Mouse (Mus musculus) adrenal gland, postnatal 14 days (tissue): ENCODE results near the gene Ak4. TPM values are rescaled to one million over a fixed set of nuclear protein-coding genes. Genes with fewer than 3 reads are reported as not detected.
A peak's percentile ranks its signal among the peaks of the same experiment; 100 is the strongest.
"Not testable (repeated sequence)": the region's sequence is repeated elsewhere in the genome, so short reads cannot be mapped to it uniquely, and the experiment has no call there.

ENCODE experiments used
- DNase-seq: peaks from one replicate; pipeline ENCODE4 v3.0.0; 2021; ENCODE audit warnings: mixed read lengths
- long read RNA-seq, 2 experiments: library from polyadenylated mRNA; stranded (forward); transcript quantifications; one replicate each; pipeline ENCODE4 v2.0.0; 2021
- total RNA-seq: library from RNA; stranded (reverse); gene quantifications from 2 replicates; pipeline ENCODE4 v1.2.3, GENCODE M21; 2021

Ak4 gene
- 2.9 and 7.2 TPM in 2 replicates for total RNA-seq
- long read RNA-seq, experiment 1: 0 reads
- long read RNA-seq, experiment 2, partial matches to known transcripts: 1 of 5 reads
- long read RNA-seq, experiment 2, other reads (novel, unspliced or antisense): 4 of 5 reads

GRCm38 (mm10) chr4:101419151-101419910 is at the start of gene Ak4:
Ak4 (plus strand) TSS chr4:101419277.
- peak; percentile 52 for DNase-seq

- DNase-seq: no peak
Observed at GRCm38 (mm10) chr4:101369738-101370275, 49.3 kb upstream of the Ak4 start.

- DNase-seq: no peak
Observed at GRCm38 (mm10) chr4:101372283-101372682, 46.8 kb upstream of the Ak4 start.

- no peak for DNase-seq
Observed at GRCm38 (mm10) chr4:101372751-101373150, 46.3 kb upstream of the Ak4 start.

- DNase-seq: no peak
Observed at GRCm38 (mm10) chr4:101374104-101374503, 45.0 kb upstream of the Ak4 start.

- no peak for DNase-seq
Observed at GRCm38 (mm10) chr4:101376835-101377234, 42.2 kb upstream of the Ak4 start.

- peak; percentile 77 for DNase-seq
Observed at GRCm38 (mm10) chr4:101378241-101378640, 40.8 kb upstream of the Ak4 start.

GRCm38 (mm10) chr4:101378778-101379177 is 40.3 kb upstream of the Ak4 start:
- DNase-seq: no peak

- peak; percentile 22 for DNase-seq
Observed at GRCm38 (mm10) chr4:101385002-101385401, 34.1 kb upstream of the Ak4 start.

- no peak for DNase-seq
Observed at GRCm38 (mm10) chr4:101388246-101388645, 30.8 kb upstream of the Ak4 start.

- DNase-seq: not testable (repeated sequence)
Observed at GRCm38 (mm10) chr4:101388656-101389055, 30.4 kb upstream of the Ak4 start.

GRCm38 (mm10) chr4:101392229-101392628 is 26.8 kb upstream of the Ak4 start:
- DNase-seq: peak; percentile 71

- no peak for DNase-seq
Observed at GRCm38 (mm10) chr4:101393292-101393711, 25.8 kb upstream of the Ak4 start.

- no peak for DNase-seq
Observed at GRCm38 (mm10) chr4:101395021-101395533, 24.0 kb upstream of the Ak4 start.

GRCm38 (mm10) chr4:101400025-101400594 is 19.0 kb upstream of the Ak4 start:
- no peak for DNase-seq

GRCm38 (mm10) chr4:101401945-101402344 is 17.1 kb upstream of the Ak4 start:
- no peak for DNase-seq

- no peak for DNase-seq
Observed at GRCm38 (mm10) chr4:101404863-101405262, 14.2 kb upstream of the Ak4 start.

GRCm38 (mm10) chr4:101406411-101407196 is 12.5 kb upstream of the Ak4 start:
- DNase-seq: no peak

- DNase-seq: no peak
Observed at GRCm38 (mm10) chr4:101416966-101417365, 2.1 kb upstream of the Ak4 start.

- peak; percentile 25 for DNase-seq
Observed at GRCm38 (mm10) chr4:101419911-101420880, 1.1 kb downstream of the Ak4 start.

GRCm38 (mm10) chr4:101422996-101423395 is 3.9 kb downstream of the Ak4 start:
- DNase-seq: no peak
